Mouse (Mus musculus) layer of hippocampus, postnatal 25 days (tissue): ENCODE results near the gene Pum1. TPM values are rescaled to one million over a fixed set of nuclear protein-coding genes. Genes with fewer than 3 reads are reported as not detected.
A peak's percentile ranks its signal among the peaks of the same experiment; 100 is the strongest.

ENCODE experiments used
- DNase-seq, 2 experiments: peaks; one replicate each; pipeline ENCODE4 v3.0.0; 2022; ENCODE audit warnings: mixed read lengths in 2 of 2, low spot score in 1 of 2; ENCODE audit errors: extremely low spot score in 1 of 2
- total RNA-seq, 2 experiments: library from RNA; stranded (reverse); gene quantifications; 2 replicates each; pipeline ENCODE4 v1.2.3; 2021

Gene Pum1
- total RNA-seq, 2 experiments from 2014 or later, result 112 to 118 TPM

DNA sequence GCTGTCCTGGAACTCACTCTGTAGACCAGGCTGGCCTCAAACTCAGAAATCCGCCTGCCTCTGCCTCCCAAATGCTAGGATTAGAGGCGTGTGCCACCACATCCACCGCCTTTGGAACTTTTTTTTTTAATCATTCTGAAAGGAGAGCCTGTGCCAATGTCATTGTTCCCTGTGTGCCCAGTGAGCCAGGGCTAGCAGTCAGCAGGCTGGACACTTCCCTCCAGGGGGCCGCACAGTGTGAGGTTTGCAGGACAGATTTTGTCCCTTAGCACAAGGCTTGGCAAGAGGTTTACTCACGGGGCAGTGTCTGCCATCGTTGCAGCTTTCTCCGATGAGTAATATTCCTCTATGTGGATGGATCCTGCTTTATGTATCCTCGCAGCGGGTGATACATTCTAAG is 143.6 kb downstream of the Pum1 start:
- no peak for DNase-seq

DNA sequence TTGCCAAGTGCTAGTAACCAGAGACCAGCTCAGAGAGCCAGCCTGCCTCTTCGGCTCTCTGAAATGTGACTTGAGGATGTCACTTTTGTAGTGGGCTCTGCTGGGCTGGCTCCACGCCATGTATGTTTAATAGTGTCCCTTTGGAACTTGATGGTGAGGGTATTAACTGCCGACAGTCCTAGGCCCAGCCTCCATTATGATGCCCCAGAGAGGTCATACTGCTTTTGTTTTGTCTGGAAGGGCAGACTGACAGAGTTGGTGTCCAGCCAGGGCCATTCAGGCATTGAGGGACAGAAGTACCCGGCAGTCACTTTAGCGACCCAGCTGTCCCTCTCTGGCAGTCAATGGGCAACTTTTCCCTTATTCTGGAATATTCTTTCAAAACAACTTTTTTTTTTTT is 146.7 kb downstream of the Pum1 start:
- no peak for DNase-seq

DNA sequence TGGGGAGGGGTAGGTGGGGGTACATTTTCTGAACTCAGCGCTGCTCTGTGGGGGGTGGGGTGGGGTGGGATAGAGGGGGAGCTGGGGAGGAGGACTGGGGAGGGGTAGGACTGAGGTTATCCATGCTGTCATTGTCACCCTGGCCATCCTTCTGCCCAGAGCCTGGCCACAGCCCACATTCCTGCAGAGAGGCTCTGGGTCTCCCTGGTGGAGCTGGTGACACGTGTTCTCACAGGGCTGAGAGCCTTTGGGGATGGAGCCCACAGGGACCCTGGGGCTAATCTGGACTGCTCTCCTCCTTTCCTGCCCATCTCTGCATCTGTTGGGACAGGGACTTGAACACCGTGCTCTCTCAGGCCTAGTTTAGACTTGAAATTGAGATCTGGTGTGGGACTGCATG is 147.7 kb downstream of the Pum1 start:
- no peak for DNase-seq

DNA sequence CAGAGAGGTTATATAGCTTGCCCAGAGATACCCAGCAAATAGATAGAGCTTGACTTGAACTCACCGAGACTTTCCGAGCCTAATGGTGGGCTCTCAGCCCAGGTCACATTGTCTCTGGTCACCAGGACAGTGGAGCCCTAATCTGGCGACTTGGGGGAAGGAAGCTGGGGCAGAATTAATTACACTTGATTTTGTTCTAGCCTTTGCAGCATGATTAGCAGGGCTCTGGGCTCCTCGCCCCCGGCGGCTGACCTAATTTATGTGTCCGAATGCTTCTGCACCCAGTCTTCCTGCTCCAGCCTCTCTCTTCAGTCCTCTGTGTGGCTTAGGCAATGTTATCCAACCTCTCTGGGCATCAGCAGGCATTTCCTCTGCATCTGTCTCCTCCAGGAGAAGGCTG is 148.3 kb downstream of the Pum1 start:
- DNase-seq, result no peak

DNA sequence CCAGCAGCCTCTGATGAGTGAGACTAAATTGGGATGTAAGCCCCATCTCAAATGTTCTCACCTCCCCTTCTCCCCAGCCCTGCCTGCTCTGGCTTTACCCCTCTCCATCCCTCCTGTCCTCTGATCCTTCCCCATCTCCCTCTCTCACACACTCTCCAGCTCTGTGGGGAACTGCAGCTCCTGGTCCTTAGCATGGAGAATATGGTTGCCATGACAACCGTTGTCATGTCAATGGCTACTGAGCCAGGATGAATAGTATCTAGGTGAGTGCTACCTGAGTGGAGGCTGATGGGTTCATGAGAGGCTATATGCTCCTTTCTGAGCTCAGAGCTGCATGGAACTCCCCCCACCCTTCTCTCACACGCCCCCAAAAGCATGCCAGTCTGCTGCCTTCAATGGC is 150.8 kb downstream of the Pum1 start:
- DNase-seq, result no peak

DNA sequence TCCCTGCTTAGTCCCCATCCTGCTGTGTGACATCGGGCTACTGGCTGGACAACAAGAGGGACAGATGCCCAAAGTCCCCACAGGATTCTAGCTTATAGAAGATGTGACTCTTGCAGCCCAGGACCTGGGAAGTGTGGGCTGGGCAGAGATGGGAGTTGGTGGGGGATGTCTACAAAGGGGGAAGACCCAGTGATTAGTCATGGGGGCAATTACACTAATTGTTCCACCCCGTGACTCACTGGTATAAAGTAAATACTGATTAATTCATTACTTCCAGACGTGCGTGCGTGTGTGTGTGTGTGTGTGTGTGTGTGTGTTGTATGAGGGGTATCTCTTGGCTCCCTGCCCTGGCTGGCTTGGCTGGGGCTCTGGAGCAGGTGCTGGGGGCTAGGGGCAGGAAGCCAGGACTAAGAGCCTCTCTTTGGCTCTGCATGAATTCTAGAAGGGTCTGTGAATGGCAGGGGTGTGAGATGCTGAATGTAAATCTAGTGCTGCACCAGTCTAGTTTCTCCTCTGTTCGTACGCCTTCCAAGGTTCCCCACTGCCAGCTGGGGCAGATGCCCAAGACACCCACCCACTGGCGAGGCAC is 151.7 kb downstream of the Pum1 start:
- DNase-seq, result peak in 1 of 2 experiments; percentile 59

DNA sequence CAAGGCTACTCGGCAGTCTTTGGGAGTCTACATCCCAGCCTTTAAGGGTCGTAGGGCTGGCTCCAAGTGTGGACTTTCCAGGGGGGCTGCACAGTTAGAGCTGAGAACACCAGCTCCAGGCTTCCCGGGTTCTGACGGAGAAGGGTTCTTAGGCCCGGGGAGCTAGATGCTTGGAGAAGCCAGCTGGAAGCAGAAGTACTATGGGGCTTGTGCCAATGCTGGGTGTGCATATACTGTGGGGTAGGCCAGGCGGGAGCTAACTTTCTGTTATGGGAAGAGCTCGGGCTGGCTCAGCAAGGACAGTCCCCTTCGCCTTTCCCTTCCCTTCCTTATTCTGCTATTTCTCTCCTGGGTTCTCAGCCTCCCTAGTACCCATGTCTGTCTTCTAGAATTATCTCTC is 152.7 kb downstream of the Pum1 start:
- no peak for DNase-seq

DNA sequence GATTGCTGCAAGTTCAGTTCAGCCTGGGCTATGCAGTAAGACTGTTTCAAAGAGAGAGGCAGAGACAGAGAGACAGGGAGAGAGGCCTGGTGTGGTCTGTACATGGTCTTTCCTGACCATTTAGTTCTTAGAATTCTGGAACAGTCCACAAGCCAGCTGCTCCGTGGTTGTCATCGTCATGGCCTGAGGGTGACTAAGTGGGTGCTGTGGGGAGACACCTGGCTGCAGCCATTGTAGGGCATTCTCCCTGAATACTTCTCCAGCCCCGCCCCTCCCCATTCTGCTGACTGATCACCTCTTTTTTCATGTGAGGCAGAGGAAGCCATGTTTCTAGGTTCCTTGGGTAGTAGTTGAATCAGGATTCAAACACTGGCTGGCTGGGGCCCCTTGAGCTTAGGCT is 156.7 kb downstream of the Pum1 start:
- DNase-seq, result no peak

DNA sequence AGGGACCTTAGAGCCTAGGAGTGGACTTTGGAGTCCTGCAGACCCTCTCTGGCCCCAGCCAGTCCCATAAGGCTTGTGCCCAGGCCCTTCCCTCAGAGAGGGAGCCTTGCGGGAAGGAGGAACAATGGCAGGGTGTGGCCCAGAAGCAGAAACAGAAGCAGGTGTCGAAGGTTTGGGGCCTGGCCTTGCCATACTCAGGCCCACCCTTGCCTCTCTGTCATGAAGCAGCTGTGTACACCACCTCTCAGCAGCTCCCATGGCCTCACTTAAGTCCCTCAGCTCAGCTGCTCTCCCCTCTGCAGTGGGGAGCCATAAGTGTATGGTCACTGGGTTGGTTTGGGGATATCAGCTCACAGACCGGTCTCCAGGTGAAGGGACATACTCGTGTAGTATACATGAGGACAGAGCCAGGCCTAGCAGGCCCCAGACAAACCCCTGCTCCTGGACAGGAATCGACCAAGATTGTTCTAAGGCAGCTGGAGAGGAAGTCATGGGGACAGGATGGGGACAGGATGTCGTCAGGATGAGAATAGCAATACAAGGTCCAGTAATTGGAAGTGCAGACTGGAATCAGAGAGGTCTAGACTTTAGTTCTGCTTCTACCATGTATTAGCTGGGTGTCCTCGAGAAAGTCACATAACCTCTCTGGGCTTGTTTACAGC is 157.6 kb downstream of the Pum1 start:
- no peak for DNase-seq

DNA sequence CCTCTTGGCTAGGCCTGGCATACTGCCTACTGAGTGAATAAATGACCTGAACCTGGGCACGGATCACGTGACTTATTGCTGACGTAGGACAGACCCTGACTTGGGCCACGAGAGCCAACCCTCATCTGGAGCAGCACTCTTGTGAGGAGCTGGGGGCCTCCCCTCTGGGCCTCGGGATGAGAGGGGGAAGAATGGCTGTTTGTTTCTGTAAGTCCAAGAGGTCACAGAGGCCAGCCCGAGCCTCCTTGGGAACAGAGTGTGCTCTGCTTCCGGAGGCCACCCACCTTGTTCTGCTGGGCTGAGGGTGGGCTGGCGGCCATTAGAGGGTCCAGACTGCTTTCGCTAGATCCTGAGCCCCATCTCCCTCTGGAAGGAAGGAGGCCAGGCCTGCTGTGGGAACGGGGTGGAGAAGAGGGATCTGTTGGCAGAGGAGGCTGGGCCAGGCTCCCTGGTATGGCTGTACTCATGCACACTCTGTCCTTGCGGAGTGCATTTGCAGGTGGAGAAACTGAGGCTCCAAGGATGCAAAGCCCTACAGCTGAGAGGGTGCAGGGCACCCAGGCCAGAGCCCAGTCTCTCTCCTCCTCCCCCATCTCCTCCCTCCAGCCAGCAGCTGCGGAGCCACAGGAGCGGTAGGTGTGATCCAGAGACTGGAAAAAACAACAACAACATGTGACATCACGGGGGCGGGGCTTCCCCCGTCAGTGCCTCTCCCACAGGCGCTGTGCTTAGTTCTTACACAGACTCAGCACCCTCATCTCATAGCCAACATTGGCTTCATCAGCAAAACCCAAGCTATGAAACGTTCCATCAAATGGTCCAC is 165.9 kb downstream of the Pum1 start:
- DNase-seq, result peak; percentile 23 to 41

Other genes starting within 250 kb of the Pum1 start
- gene Nkain1, start 89.1 kb upstream of the Pum1 start, total RNA-seq, result 10 to 100 TPM; 37.1 to 47.1 TPM
- gene Sdc3, start 129.2 kb downstream of the Pum1 start, total RNA-seq, result 100 to 1,000 TPM; 146 to 151 TPM
- 10 to 100 TPM; 37.3 to 39.6 TPM for gene Laptm5, start 249.8 kb downstream of the Pum1 start, total RNA-seq